Mouse (Mus musculus): ENCODE data around the gene Lpin1. TPM values are rescaled to one million over a fixed set of nuclear protein-coding genes. Genes with fewer than 3 reads are reported as not detected.
A peak's percentile ranks its signal among the peaks of the same experiment; 100 is the strongest.

Gene Lpin1
- polyA plus RNA-seq, 1 experiment from 2014 or later: 15.5 TPM

DNA sequence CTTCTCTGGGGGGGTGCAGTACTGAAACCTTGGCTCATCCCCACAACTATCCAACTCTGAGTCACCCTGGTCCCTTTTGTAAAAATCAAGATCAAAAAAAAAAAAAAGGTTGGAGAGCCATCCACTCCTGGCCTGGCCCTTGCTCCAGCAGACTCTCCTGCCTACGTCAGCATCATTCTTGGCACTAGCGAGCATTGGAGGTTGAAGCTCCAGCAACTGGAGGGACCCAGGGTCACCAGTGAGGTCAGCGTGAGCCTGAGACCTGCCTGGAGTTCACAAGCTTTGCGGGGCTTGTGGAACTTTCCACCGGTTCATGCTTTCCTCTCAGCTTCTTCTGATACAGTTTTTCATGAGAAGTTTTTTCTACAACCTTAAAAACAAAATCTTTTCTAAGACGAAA is 29.3 kb upstream of the Lpin1 start:
- Histone ChIP-seq H3K4me1 (peaks cover 12% of the 10 kb centered on the region), H3K9me3 (replicated peaks) (no peaks in the 10 kb centered on the region), H3K27ac (replicated peaks) (no peak overlapping the region), H3K4me2 (no peak overlapping the region), H3K27me3 (replicated peaks) (no peaks in the 10 kb centered on the region), H3K4me3 (replicated peaks) (no peak overlapping the region), H3K36me3 (no peaks in the 10 kb centered on the region), H3K9ac (replicated peaks) (no peak overlapping the region)
- no peak for ATAC-seq (ENCODE audit: low FRiP score)
- WGBS: 93% methylated on average over 6 of the region's 6 CpGs

DNA sequence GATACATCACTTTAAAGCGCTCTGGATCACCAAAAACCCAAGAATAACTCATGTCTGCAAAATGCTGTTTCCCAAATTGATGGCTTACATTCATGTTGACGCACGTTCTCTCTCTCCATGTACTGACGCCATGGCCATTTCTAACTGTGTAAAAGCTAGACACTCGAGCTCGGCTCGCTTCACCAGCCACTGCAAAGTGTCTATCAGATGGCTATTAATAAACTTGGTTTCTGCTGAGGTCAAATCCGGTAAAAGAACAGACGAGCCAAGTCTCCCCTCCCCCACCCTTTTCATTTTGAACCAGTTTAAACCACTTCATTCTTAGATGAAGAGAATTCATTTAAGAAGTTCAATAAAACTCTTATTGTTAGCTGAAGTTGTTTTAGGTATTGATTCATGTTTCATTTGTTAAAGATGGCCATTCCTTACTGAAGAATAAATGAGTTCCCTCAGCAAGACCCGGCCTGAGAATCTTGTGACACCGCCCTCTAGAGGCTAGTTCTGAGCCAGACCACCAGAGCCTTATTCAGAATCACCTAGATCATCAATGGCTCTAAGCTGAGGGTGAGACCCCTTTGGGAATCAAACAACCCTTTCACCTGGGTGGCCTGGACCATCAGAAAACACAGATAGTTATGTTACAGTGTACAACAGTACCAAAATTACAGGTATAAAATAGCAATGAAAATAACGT is 28.5 kb upstream of the Lpin1 start:
- no peak for ATAC-seq (ENCODE audit: low FRiP score)
- Histone ChIP-seq H3K36me3 (no peaks in the 10 kb centered on the region), H3K4me3 (replicated peaks) (no peak overlapping the region), H3K4me1 (peaks cover 10% of the 10 kb centered on the region), H3K27me3 (replicated peaks) (no peaks in the 10 kb centered on the region), H3K9me3 (replicated peaks) (no peaks in the 10 kb centered on the region), H3K27ac (replicated peaks) (no peak overlapping the region), H3K4me2 (no peak overlapping the region), H3K9ac (replicated peaks) (no peak overlapping the region)
- WGBS: 71% methylated on average over 12 of the region's 12 CpGs

DNA sequence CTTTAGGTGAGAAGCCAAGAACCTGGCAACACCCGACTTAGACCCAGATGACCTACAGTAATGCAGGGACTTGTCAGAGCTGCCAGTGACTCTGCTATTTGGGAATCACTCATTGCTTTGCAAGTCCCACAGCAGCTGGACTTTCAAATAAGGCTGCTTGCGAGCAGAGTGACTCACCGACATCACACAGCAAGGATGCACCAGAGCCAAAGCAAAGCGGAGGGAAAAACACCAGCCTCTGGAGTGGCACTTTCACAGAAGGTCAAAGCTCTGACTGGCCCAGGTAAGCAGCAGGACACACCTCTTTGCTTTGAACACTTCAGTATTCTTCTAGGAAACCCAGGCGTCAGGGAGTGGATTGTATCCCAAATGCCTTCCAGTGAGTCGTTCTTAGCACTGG is 25.1 kb upstream of the Lpin1 start:
- no peak overlapping the region for H3K4me3 ChIP-seq (replicated peaks)
- H3K4me1 ChIP-seq: no peaks in the 10 kb centered on the region
- no peaks in the 10 kb centered on the region for H3K36me3 ChIP-seq
- no peak for ATAC-seq (ENCODE audit: low FRiP score)
- 81% methylated on average over 6 of the region's 6 CpGs for WGBS
- no peak overlapping the region for H3K9ac ChIP-seq (replicated peaks)
- no peak overlapping the region for H3K4me2 ChIP-seq
- no peak overlapping the region for H3K27ac ChIP-seq (replicated peaks)
- H3K9me3 ChIP-seq (replicated peaks): no peaks in the 10 kb centered on the region
- no peaks in the 10 kb centered on the region for H3K27me3 ChIP-seq (replicated peaks)

DNA sequence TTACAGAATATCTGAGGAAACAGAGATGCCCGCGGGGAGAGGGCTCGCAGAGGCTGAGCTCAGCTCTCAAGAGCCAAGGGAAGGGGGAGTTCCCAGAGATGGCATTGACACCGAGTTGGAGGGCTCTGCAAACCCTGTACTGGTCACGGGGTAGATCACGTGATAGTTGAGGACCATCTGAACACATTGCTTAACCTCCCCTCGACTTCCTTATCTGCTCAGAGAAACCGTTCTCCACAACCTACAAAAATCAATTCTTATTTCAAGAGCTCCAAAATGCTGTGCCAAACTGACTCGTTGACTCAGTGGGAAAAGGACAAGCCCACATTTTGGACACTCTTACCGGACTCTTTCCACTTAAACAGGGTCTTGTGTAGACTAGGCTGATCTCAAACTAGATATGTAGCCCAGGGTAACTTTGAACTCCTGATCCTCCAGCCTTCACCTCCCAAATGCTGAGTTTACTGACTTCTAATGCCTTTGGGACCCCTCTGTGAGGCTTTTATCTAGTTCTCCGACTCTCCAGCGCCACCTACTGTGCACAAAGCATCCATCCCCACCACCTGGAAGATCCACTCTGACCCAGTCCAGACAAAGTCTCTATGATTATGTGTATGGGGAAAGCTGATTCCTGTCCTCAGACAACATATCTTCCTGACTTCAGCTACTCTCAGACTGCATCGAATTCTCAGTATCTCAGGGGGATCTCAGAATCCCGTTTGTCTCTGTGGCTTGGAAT is 23.5 kb upstream of the Lpin1 start:
- 0 out of 2 replicates have a peak, but pooled peaks cover 2% of the 10 kb centered on the region for H3K4me1 ChIP-seq
- no peaks in the 10 kb centered on the region for H3K36me3 ChIP-seq
- no peak overlapping the region for H3K27ac ChIP-seq (replicated peaks)
- ATAC-seq (ENCODE audit: low FRiP score): no peak
- WGBS: 59% methylated on average over 14 of the region's 14 CpGs
- no peaks in the 10 kb centered on the region for H3K27me3 ChIP-seq (replicated peaks)
- H3K4me3 ChIP-seq (replicated peaks): no peak overlapping the region
- H3K9me3 ChIP-seq (replicated peaks): no peaks in the 10 kb centered on the region
- no peak overlapping the region for H3K9ac ChIP-seq (replicated peaks)
- no peak overlapping the region for H3K4me2 ChIP-seq

DNA sequence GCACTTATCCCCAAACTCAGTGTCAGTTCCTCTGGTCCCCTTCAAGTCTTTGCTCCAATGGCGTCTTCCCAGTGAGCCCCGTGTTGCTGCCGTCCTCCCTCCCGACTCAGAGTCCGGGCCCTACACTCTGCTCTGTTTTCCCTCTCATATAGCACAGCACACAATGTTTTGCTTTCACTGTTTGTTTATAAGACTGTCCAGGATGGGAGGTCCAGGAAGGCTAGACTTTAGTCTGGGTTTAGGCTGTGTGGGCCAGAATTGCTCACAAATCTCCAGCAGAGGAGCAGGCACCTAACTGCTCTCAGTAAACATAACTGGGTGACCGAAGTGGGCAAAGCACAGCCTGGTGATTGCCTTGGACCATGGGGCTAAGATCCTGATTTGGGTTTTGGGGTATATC is 22.5 kb upstream of the Lpin1 start:
- 88% methylated on average over 6 of the region's 6 CpGs for WGBS
- ATAC-seq (ENCODE audit: low FRiP score): no peak
- H3K9ac ChIP-seq (replicated peaks): no peak overlapping the region
- no peak overlapping the region for H3K27ac ChIP-seq (replicated peaks)
- no peak overlapping the region for H3K4me3 ChIP-seq (replicated peaks)
- 0 out of 2 replicates have a peak, but pooled peaks cover 2% of the 10 kb centered on the region for H3K4me1 ChIP-seq
- H3K9me3 ChIP-seq (replicated peaks): no peaks in the 10 kb centered on the region
- no peaks in the 10 kb centered on the region for H3K27me3 ChIP-seq (replicated peaks)
- no peaks in the 10 kb centered on the region for H3K36me3 ChIP-seq
- H3K4me2 ChIP-seq: no peak overlapping the region

DNA sequence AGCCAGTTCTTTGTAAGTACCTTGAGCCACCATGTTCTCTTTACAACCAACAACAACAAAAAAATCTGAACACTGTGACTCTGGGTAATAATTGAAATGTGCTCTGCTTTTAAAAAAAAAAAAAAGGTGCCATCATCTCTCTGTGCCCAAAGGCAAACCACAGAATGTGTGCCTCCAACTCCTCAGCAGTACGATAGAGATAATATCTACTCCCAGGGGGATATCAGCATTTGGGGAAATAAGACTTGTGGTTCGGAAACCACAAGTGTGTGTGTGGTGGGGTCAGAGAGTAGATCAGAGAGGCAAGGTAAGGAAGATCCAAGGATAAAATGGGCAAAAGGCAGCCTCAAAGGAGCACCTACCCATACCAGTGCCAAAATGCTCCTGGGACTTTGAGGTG is 20.7 kb upstream of the Lpin1 start:
- WGBS: 78% methylated on average over 2 of the region's 2 CpGs
- H3K4me1 ChIP-seq: 0 out of 2 replicates have a peak, but pooled peaks cover 2% of the 10 kb centered on the region
- no peak for ATAC-seq (ENCODE audit: low FRiP score)
- H3K4me3 ChIP-seq (replicated peaks): no peak overlapping the region
- no peak overlapping the region for H3K4me2 ChIP-seq
- no peaks in the 10 kb centered on the region for H3K9me3 ChIP-seq (replicated peaks)
- H3K27ac ChIP-seq (replicated peaks): no peak overlapping the region
- no peaks in the 10 kb centered on the region for H3K36me3 ChIP-seq
- H3K9ac ChIP-seq (replicated peaks): no peak overlapping the region
- no peaks in the 10 kb centered on the region for H3K27me3 ChIP-seq (replicated peaks)

DNA sequence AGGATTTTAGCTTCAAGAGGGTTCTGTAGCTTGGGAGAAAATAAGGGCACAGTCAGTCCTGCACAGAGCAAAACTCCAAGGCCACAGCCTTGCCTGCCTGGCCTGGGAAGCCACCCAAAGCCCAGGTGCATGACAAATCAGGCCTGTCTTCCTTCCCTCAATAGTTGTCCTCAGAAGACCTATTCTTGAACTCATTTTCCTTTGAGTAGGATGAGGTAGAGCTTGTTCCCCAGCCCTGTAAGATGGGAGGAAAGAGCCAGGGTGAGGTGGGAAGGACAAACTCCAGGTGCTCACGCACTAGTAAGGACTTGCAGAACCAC is 20.1 kb upstream of the Lpin1 start:
- Histone ChIP-seq H3K9ac (replicated peaks) (no peak overlapping the region), H3K27ac (replicated peaks) (no peak overlapping the region), H3K36me3 (no peaks in the 10 kb centered on the region), H3K9me3 (replicated peaks) (no peaks in the 10 kb centered on the region), H3K4me1 (0 out of 2 replicates have a peak, but pooled peaks cover 2% of the 10 kb centered on the region), H3K4me3 (replicated peaks) (no peak overlapping the region), H3K27me3 (replicated peaks) (no peaks in the 10 kb centered on the region), H3K4me2 (no peak overlapping the region)
- no peak for ATAC-seq (ENCODE audit: low FRiP score)
- 93% methylated on average over 1 of the region's 1 CpGs for WGBS

DNA sequence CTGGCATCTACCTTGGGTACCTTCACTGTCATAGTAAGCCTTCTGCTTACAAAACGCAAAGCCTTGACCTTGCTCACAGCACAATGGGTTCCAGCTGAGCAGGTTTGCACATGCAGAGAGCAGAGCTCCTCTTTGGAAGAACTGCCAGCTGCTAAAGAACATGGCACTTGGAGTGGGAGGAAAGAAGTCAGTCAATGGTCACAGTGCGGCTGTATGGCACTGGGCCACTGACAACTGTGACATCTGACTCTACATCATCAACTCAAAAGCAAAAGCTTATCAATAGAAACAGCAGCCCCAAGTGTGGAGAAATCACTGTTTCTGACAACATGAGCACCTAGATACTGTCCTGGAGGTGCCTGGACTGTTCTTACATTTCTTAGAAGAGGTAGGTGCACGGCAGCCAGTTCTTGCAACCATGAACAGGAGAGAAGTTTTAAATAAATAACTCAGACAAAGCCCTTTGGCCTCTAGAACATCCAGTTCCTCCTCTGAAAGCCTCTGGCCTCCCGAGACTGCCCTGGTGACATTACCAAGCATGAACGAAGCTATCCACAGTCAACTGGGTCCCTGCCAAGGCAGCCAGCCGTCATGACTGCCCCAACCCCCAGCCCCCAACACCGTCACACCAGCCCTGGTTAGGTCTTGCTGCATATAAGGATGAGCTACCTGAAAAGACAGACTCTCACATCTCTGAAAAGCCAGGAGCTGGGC is 19.5 kb upstream of the Lpin1 start:
- no peak overlapping the region for H3K4me3 ChIP-seq (replicated peaks)
- WGBS: 63% methylated on average over 7 of the region's 7 CpGs
- no peak overlapping the region for H3K27ac ChIP-seq (replicated peaks)
- H3K4me2 ChIP-seq: no peak overlapping the region
- H3K27me3 ChIP-seq (replicated peaks): no peaks in the 10 kb centered on the region
- H3K9ac ChIP-seq (replicated peaks): no peak overlapping the region
- no peaks in the 10 kb centered on the region for H3K36me3 ChIP-seq
- ATAC-seq (ENCODE audit: low FRiP score): no peak
- H3K9me3 ChIP-seq (replicated peaks): no peaks in the 10 kb centered on the region
- H3K4me1 ChIP-seq: 0 out of 2 replicates have a peak, but pooled peaks cover 2% of the 10 kb centered on the region

DNA sequence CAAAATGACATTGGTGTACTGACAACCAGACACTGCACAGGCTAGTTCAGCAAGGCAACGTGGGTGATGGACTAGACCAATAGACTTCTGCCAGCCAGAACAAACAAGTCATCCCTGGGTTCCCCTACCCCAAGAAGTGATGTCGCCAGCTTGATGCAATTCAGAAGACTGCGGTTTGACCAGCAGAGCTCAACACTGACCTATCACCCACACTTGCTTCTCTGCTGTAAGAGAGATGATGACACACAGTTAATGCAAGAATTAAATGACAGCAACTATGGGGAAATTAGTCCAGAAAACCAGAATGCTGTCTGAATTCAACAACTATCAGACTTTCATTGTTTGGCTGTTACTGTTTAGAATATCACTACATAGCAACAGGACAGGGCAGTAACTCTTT is 9.5 kb upstream of the Lpin1 start:
- no peak overlapping the region for H3K9ac ChIP-seq (replicated peaks)
- H3K9me3 ChIP-seq (replicated peaks): no peaks in the 10 kb centered on the region
- H3K4me1 ChIP-seq: peaks cover 20% of the 10 kb centered on the region
- H3K36me3 ChIP-seq: no peaks in the 10 kb centered on the region
- no peak overlapping the region for H3K4me3 ChIP-seq (replicated peaks)
- no peak overlapping the region for H3K27ac ChIP-seq (replicated peaks)
- no peak for ATAC-seq (ENCODE audit: low FRiP score)
- WGBS: 88% methylated on average over 3 of the region's 3 CpGs
- no peaks in the 10 kb centered on the region for H3K27me3 ChIP-seq (replicated peaks)
- H3K4me2 ChIP-seq: no peak overlapping the region

DNA sequence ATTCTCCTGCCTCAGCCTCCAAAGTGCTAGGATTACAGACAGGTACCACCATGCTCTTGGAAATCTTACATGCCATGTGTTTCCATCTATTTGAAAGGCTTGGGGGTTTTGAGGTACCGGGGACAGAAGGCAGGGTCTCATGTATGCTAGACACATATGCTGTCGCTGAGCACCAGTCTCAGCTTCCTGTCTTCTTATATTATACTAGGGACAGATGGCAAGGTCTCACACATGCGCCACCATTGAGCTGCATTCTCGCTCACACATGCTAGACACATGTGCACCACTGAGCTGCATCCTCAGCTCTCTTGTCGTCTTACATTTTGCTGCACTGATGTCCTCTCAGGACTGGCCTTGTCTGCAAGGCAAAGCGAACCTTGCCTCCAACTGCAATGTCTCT is 8.7 kb upstream of the Lpin1 start:
- no peak overlapping the region for H3K4me3 ChIP-seq (replicated peaks)
- ATAC-seq (ENCODE audit: low FRiP score): no peak
- no peak overlapping the region for H3K9ac ChIP-seq (replicated peaks)
- whole genome bisulfite sequencing: 75% methylated on average over 6 of the region's 6 CpGs
- no peak overlapping the region for H3K27ac ChIP-seq (replicated peaks)
- H3K4me2 ChIP-seq: no peak overlapping the region
- H3K4me1 ChIP-seq: peaks cover 20% of the 10 kb centered on the region
- H3K27me3 ChIP-seq (replicated peaks): no peaks in the 10 kb centered on the region
- H3K36me3 ChIP-seq: no peaks in the 10 kb centered on the region
- H3K9me3 ChIP-seq (replicated peaks): no peaks in the 10 kb centered on the region

DNA sequence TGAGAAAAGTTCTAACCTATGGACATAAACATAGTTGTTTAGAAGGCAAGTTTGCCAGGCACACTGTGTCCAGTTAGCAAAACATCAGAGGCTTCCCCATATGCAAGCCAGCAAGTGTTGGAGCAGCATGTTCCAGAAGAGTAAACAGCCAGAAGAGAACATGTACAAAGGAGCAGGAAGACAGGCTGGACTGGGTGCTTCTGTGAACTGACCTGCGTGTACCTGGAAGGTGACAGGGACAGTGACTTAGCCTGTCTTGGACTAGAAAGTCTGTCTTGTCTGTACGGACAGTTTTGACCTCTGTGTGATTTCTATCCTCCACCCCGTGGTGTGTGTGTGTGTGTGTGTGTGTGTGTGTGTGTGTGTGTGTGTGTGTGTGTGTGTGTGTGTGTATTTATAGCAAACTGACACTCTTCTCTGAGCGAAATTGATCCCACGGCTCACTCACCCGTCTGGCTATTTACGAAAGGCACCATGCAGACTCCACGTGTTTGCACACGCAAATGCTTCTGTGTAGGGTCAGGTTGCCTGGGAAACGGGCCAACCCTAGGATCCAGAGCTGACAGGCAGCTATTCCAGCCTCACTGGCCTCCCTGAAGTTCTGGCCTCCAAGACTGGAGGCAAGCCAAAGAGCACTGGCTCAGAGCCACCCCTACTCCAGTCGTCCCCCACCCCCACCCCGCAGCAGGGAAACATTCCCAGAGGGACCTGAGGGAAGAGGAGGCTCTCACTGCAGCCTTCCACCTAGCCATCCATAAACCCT is 7.9 kb upstream of the Lpin1 start:
- H3K27me3 ChIP-seq (replicated peaks): no peaks in the 10 kb centered on the region
- H3K36me3 ChIP-seq: no peaks in the 10 kb centered on the region
- no peak overlapping the region for H3K4me2 ChIP-seq
- H3K9me3 ChIP-seq (replicated peaks): no peaks in the 10 kb centered on the region
- WGBS: 13% methylated on average over 12 of the region's 12 CpGs
- no peak overlapping the region for H3K4me3 ChIP-seq (replicated peaks)
- peaks cover 20% of the 10 kb centered on the region for H3K4me1 ChIP-seq
- no peak overlapping the region for H3K9ac ChIP-seq (replicated peaks)
- ATAC-seq (ENCODE audit: low FRiP score): peak; percentile 79
- peak overlapping the region; percentile 37; the same call in 1 of the 2 replicates for H3K27ac ChIP-seq (replicated peaks)
